Mouse (Mus musculus): ENCODE measurements around the gene Jag2.

GRCm38 (mm10) chr12:112959421-112959820, 29.8 kb upstream of the Jag2 start:
- TF ChIP-seq CTCF (IDR thresholded peaks at IDR 0.05; ENCODE audit: low read depth), result no peak
- no peak for TF ChIP-seq EP300 (IDR thresholded peaks at IDR 0.05; ENCODE audit: low read depth)
